Mouse (Mus musculus) lung, adult 10 weeks (tissue): ENCODE results near the gene Gm11937. TPM values are rescaled to one million over a fixed set of nuclear protein-coding genes. Genes with fewer than 3 reads are reported as not detected.

Experiments used
- polyA plus RNA-seq: library from polyadenylated mRNA; stranded (reverse); fragments of 350-450 nt; fragmentation: Illumina TruSeq; extraction: RNeasy Lipid Tissue Mini Kit (QIAGEN cat#74804); gene quantifications from one replicate; pipeline ENCODE4 v1.2.3, GENCODE M21; 2014; ENCODE audit warnings: low read depth, low replicate concordance; ENCODE audit not compliant: insufficient read depth

Gene Gm11937
- not detected for polyA plus RNA-seq

GRCm38 (mm10) chr11:99610089-99610488 is at the start of gene Gm11937:
Gene Gm11937 (minus strand): TSS chr11:99610189.

GRCm38 (mm10) chr11:99658467-99659010 is 48.5 kb upstream of the Gm11937 start, which contains the start of gene Gm11563:
Gene Gm11563 (minus strand): TSS chr11:99658960.

DNA sequence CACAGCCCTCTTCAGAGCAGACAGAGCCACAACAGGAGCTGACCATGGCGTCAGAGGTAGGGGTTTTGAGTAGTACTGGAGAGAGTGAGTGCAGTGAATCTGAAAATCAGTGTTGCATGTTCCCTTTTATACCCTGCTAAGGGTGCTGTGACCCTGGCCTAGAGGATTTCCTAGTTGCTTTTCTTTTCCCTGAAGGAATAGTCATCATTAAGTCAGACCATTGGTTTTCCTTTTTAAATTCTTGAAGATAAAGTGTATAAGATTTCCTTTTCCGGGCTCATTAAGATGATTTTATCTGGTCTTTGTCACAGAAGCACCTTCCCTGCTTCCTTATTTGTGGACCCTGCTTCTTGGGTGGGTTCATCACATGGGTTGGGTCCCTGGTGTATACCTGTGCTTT is 40.1 kb upstream of the Gm11937 start, which contains the start of gene Gm11555:
Gene Gm11555, minus strand, starts transcription at position 101 of the 400 bp plus-strand sequence.

DNA sequence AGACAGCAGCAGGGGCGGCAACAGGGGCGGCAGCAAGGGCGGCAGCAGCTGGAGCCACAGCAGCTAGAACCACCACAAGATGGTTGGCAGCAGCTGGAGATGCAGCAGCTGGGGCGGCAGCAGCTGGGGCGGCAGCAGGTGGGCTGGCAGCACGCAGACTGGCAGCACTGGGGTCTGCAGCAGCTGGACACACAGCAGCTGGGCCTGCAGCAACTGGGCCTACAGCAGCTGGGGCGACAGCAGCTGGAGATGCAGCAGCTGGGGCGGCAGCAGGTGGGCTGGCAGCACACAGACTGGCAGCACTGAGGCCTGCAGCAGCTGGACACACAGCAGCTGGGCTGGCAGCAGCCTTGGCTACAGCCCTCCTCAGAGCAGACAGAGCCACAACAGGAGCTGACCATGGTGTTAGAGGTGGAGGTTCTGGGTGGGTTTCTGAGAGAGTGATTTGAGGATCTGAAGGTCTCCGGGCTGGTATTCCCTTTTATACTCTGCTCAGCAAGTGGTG is 33.7 kb upstream of the Gm11937 start, which contains the start of gene Krtap4-7:
Gene Krtap4-7, minus strand, starts transcription at position 455 of the 505 bp plus-strand sequence.

GRCm38 (mm10) chr11:99634653-99635134 is 24.7 kb upstream of the Gm11937 start, which contains the start of gene Krtap4-2:
Gene Krtap4-2 (minus strand): TSS chr11:99635084.

GRCm38 (mm10) chr11:99628138-99628537 is 18.1 kb upstream of the Gm11937 start, which contains the start of gene Krtap4-1:
Gene Krtap4-1 (minus strand): TSS chr11:99628238.

GRCm38 (mm10) chr11:99620335-99620734 is 10.3 kb upstream of the Gm11937 start, which contains the start of gene Gm11562:
Gene Gm11562 (minus strand): TSS chr11:99620435.

GRCm38 (mm10) chr11:99614796-99615363 is 4.9 kb upstream of the Gm11937 start, which contains the start of gene Krtap2-4:
Gene Krtap2-4 (minus strand): TSS chr11:99614846.

GRCm38 (mm10) chr11:99603208-99603607 is 6.8 kb downstream of the Gm11937 start, which contains the start of gene Gm11938:
Gene Gm11938 (minus strand): TSS chr11:99603308.

DNA sequence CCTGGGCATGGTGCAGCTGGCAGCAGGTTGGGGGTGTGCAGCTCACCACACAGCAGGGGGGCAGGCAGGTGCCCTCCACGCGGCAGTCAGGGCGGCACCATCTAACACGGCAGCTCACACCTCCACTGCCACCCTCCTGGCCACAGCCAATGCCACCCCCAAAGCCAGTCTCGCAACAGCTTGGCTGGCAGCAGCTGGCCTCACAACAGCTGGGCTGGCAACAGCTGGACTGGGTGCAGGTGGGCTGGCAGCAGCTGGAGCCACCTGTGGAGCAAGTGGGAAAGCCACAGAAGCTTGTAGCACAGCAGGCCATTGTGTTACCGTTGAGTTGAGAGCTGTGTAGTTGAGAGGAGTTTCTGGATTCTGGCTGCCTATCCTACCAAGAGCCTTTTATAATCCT is 12.2 kb downstream of the Gm11937 start, which contains the start of gene Krtap9-3:
Gene Krtap9-3, minus strand, starts transcription at position 364 of the 400 bp plus-strand sequence.

GRCm38 (mm10) chr11:99590981-99591380 is 19.0 kb downstream of the Gm11937 start, which contains the start of gene Krtap1-3:
Gene Krtap1-3 (minus strand): TSS chr11:99591339.

GRCm38 (mm10) chr11:99583245-99583704 is 26.7 kb downstream of the Gm11937 start, which contains the start of gene Krtap1-4:
Gene Krtap1-4 (minus strand): TSS chr11:99583654.

DNA sequence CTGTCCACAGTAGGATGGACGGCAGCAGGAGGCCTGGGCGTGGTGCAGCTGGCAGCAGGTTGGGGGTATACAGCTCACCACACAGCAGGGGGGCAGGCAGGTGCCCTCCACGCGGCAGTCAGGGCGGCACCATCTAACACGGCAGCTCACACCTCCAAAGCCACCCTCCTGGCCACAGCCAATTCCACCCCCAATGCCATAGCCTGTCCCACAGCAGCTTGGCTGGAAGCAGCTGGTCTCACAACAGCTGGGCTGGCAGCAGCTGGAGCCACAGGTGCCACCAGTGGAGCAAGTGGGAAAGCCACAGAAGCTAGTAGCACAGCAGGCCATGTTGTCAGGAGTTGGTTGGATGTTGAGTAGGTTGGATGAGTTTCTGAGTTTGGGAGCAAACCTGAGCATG is 29.4 kb downstream of the Gm11937 start, which contains the start of gene Krtap1-5:
Gene Krtap1-5, minus strand, starts transcription at position 381 of the 400 bp plus-strand sequence.

GRCm38 (mm10) chr11:99566530-99566929 is 43.5 kb downstream of the Gm11937 start, which contains the start of gene Krtap3-1:
Gene Krtap3-1 (minus strand): TSS chr11:99566630.

Other genes with a start within 250 kb of the Gm11937 start
- gene Krt28, start 235.3 kb downstream of the Gm11937 start, polyA plus RNA-seq, result not detected
- gene Krt10, start 220.8 kb downstream of the Gm11937 start, polyA plus RNA-seq, result 7.6 TPM
- not detected for gene Krt12, start 187.9 kb downstream of the Gm11937 start, polyA plus RNA-seq
- not detected for gene Krt20, start 172.0 kb downstream of the Gm11937 start, polyA plus RNA-seq
- gene Krt23, start 117.1 kb downstream of the Gm11937 start, polyA plus RNA-seq, result 18.8 TPM
- gene Krt39, start 88.9 kb downstream of the Gm11937 start, polyA plus RNA-seq, result not detected
- not detected for gene Krt40, start 67.0 kb downstream of the Gm11937 start, polyA plus RNA-seq
- gene Krtap3-3, start 59.3 kb downstream of the Gm11937 start, polyA plus RNA-seq, result not detected
- not detected for gene Krtap3-2, start 53.3 kb downstream of the Gm11937 start, polyA plus RNA-seq
- not detected for gene Gm11939, start 50.7 kb downstream of the Gm11937 start, polyA plus RNA-seq
- gene Krtap3-1, start 43.6 kb downstream of the Gm11937 start, polyA plus RNA-seq, result not detected
- not detected for gene Krtap1-5, start 29.2 kb downstream of the Gm11937 start, polyA plus RNA-seq
- not detected for gene Krtap1-4, start 26.5 kb downstream of the Gm11937 start, polyA plus RNA-seq
- gene Krtap1-3, start 18.9 kb downstream of the Gm11937 start, polyA plus RNA-seq, result not detected
- gene Krtap9-3, start 12.1 kb downstream of the Gm11937 start, polyA plus RNA-seq, result not detected
- not detected for gene Gm11938, start 6.9 kb downstream of the Gm11937 start, polyA plus RNA-seq
- gene Krtap2-4, start 4.7 kb upstream of the Gm11937 start, polyA plus RNA-seq, result not detected
- not detected for gene Gm11562, start 10.2 kb upstream of the Gm11937 start, polyA plus RNA-seq
- not detected for gene Krtap4-1, start 18.0 kb upstream of the Gm11937 start, polyA plus RNA-seq
- not detected for gene Krtap4-2, start 24.9 kb upstream of the Gm11937 start, polyA plus RNA-seq
- gene Krtap4-7, start 33.9 kb upstream of the Gm11937 start, polyA plus RNA-seq, result not detected
- gene Gm11555, start 40.0 kb upstream of the Gm11937 start, polyA plus RNA-seq, result not detected
- gene Gm11563, start 48.8 kb upstream of the Gm11937 start, polyA plus RNA-seq, result not detected
- not detected for gene Krtap4-6, start 55.8 kb upstream of the Gm11937 start, polyA plus RNA-seq
- gene Gm14190, start 80.6 kb upstream of the Gm11937 start, polyA plus RNA-seq, result not detected
- gene Gm14180, start 124.1 kb upstream of the Gm11937 start, polyA plus RNA-seq, result not detected
- not detected for gene Gm11595, start 162.7 kb upstream of the Gm11937 start, polyA plus RNA-seq
- gene Krtap4-8, start 170.5 kb upstream of the Gm11937 start, polyA plus RNA-seq, result not detected
- gene Krtap4-9, start 175.0 kb upstream of the Gm11937 start, polyA plus RNA-seq, result not detected
- gene Gm11596, start 183.3 kb upstream of the Gm11937 start, polyA plus RNA-seq, result not detected
- gene Gm11569, start 188.7 kb upstream of the Gm11937 start, polyA plus RNA-seq, result not detected
- gene Gm11554, start 194.3 kb upstream of the Gm11937 start, polyA plus RNA-seq, result not detected
- gene Krtap4-13, start 199.7 kb upstream of the Gm11937 start, polyA plus RNA-seq, result not detected
- not detected for gene Gm11564, start 205.5 kb upstream of the Gm11937 start, polyA plus RNA-seq
- gene 2300003K06Rik, start 227.9 kb upstream of the Gm11937 start, polyA plus RNA-seq, result not detected
- not detected for gene Krtap4-16, start 241.4 kb upstream of the Gm11937 start, polyA plus RNA-seq
- gene Gm11568, start 247.7 kb upstream of the Gm11937 start, polyA plus RNA-seq, result not detected